Mouse (Mus musculus): ENCODE results near the gene Dio2. TPM values are rescaled to one million over a fixed set of nuclear protein-coding genes. Genes with fewer than 3 reads are reported as not detected.

The Dio2 gene
- total RNA-seq (2014; rRNA removed) = 0.09 TPM in 1 of 2 replicates, not detected in the other
- not detected in 2 replicates for polyA plus RNA-seq (2012; rRNA removed)

DNA sequence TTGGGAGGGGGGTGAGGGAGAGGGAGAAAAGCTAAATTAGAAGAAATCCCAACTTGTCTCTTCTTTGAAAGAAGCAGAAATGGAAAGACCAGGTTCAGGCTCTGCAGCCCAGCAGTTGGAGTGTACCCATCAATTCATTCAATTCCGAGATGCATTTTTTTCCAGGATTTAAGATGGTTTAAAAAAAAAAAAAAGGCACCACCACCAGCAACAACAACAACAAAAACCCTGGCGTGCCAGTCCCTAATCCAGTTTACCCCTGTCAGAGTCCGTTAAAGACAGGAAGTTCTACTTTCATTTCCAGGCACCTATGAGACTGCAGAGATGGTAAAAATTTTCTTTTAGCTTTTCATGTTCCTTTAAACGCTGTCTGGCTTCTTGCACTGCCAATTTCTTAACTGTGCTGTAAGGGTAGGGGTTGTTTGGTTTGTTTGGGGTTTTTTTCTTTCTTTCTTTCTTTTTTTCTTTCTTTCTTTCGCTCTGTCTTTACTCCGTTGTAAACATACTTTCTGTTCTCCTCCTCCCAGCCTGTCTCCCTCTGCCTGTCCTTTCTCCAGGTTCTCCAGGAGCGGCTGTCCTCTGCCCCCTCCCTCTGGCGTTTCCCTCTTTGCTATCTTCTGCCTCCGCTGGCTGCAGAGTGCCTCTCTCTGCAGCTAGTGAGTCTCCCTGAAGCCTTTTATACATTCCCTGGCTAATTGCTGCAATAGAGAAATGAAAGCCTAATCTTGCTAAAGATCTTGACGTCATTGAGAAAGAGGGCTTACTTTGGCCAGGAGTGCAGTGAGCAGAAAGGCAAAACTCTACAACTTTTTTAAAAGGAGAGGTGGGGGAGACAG, at the start of gene Dio2:
Gene Dio2 (minus strand): TSS at position 51 of the 836 bp plus-strand sequence.
- Histone ChIP-seq H3K27ac (replicated peaks; ENCODE audit: insufficient read depth, low read depth, low read length) (no peak within 1 kb of the TSS), H3K4me1 (ENCODE audit: control insufficient read depth, insufficient read depth, low read length) (no peaks in the 10 kb centered on the region), H3K27me3 (ENCODE audit: control insufficient read depth, insufficient read depth, low read length) (no peaks in the 10 kb centered on the region), H3K9ac (ENCODE audit: low read depth, low read length) (no peak within 1 kb of the TSS), H3K79me2 (ENCODE audit: control insufficient read depth, insufficient read depth, low read length) (no peaks in the 10 kb centered on the region), H3K36me3 (ENCODE audit: control insufficient read depth, insufficient read depth, low read length) (no peaks in the 10 kb centered on the region), H3K4me3 (ENCODE audit: insufficient read depth, low read depth, low read length) (no peak within 1 kb of the TSS)
- TF ChIP-seq POLR2A (IDR thresholded peaks at IDR 0.05; ENCODE audit: extremely low read depth, insufficient read depth, low read length) = no peak
- TF ChIP-seq CTCF (IDR thresholded peaks at IDR 0.05; ENCODE audit: low read depth, low read length) = no peak
- no peak for DNase-seq (ENCODE audit: extremely low read depth, low read depth, low spot score)
- WGBS = 27% methylated on average over 10 of the region's 10 CpGs

DNA sequence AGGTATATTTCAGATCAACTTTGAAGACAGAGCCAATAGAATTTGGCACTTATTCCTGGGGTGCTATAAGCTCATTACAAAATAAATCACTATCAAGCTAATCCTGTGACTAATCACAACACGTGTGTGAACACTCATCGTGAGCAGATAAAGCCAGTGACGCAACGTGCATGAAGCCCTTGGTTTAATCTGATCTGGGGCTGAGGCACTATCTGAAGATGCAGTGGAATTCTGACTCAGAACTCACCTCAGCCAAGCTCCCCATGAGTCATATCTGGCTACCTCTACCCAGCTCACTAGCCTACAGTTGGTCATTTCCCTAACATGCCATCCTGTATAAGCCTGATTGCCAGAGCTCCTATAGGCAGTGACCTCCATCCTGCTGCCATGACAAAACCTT, 43.2 kb upstream of the Dio2 start:
- no peaks in the 10 kb centered on the region for H3K36me3 ChIP-seq (ENCODE audit: control insufficient read depth, insufficient read depth, low read length)
- no peak for TF ChIP-seq CTCF (IDR thresholded peaks at IDR 0.05; ENCODE audit: low read depth, low read length)
- TF ChIP-seq POLR2A (IDR thresholded peaks at IDR 0.05; ENCODE audit: extremely low read depth, insufficient read depth, low read length) = no peak
- WGBS = 83% methylated on average over 4 of the region's 4 CpGs
- H3K4me3 ChIP-seq (ENCODE audit: insufficient read depth, low read depth, low read length) = no peak overlapping the region
- no peak overlapping the region for H3K9ac ChIP-seq (ENCODE audit: low read depth, low read length)
- H3K4me1 ChIP-seq (ENCODE audit: control insufficient read depth, insufficient read depth, low read length) = no peaks in the 10 kb centered on the region
- no peak overlapping the region for H3K27ac ChIP-seq (replicated peaks; ENCODE audit: insufficient read depth, low read depth, low read length)
- DNase-seq (ENCODE audit: extremely low read depth, low read depth, low spot score) = no peak
- no peaks in the 10 kb centered on the region for H3K79me2 ChIP-seq (ENCODE audit: control insufficient read depth, insufficient read depth, low read length)
- H3K27me3 ChIP-seq (ENCODE audit: control insufficient read depth, insufficient read depth, low read length) = no peaks in the 10 kb centered on the region

DNA sequence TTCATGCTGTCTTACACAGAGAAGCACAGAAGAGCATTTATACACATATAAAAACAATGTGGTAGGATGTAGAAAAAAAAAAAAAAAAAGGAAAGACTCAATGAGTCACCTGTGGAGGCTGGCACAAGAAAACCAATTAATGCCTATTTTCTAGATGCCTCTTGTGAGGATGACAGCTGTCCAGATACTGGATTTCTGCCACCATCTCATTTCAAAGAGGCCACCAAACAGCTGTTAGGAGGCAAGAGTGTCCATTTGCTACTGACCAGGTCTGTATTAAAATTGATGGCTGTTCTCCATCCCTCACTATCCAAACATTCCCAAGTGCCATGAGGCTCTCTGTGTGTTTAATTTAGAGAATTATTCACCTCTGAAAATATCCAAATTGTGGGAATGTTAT, 6.5 kb upstream of the Dio2 start:
- Histone ChIP-seq H3K9ac (ENCODE audit: low read depth, low read length) (no peak overlapping the region), H3K4me1 (ENCODE audit: control insufficient read depth, insufficient read depth, low read length) (no peaks in the 10 kb centered on the region), H3K79me2 (ENCODE audit: control insufficient read depth, insufficient read depth, low read length) (no peaks in the 10 kb centered on the region), H3K4me3 (ENCODE audit: insufficient read depth, low read depth, low read length) (no peak overlapping the region), H3K27ac (replicated peaks; ENCODE audit: insufficient read depth, low read depth, low read length) (no peak overlapping the region), H3K36me3 (ENCODE audit: control insufficient read depth, insufficient read depth, low read length) (no peaks in the 10 kb centered on the region), H3K27me3 (ENCODE audit: control insufficient read depth, insufficient read depth, low read length) (no peaks in the 10 kb centered on the region)
- DNase-seq (ENCODE audit: extremely low read depth, low read depth, low spot score) = no peak
- TF ChIP-seq CTCF (IDR thresholded peaks at IDR 0.05; ENCODE audit: low read depth, low read length) (no peak), POLR2A (IDR thresholded peaks at IDR 0.05; ENCODE audit: extremely low read depth, insufficient read depth, low read length) (no peak)

DNA sequence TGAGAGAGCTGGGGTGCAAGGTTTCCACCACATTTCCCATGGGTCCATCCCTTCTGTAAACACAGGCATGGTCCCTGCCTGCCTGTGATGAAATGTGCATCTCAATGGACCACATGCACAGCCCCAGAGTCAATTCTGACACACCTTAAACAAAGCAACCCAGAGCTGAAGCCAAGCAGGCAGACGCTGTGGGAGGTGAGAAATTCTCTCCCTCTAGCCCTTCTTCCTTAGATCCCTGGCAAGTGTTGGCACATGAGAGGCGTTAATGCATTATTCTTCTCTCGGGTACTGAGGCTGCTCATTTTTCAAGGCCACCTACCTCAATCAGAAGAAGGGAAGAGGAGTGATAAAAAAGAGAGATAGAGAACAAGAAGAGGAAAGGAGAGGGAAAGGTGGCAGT, 5.4 kb upstream of the Dio2 start:
- no peak for DNase-seq (ENCODE audit: extremely low read depth, low read depth, low spot score)
- Histone ChIP-seq H3K4me3 (ENCODE audit: insufficient read depth, low read depth, low read length) (no peak overlapping the region), H3K79me2 (ENCODE audit: control insufficient read depth, insufficient read depth, low read length) (no peaks in the 10 kb centered on the region), H3K27ac (replicated peaks; ENCODE audit: insufficient read depth, low read depth, low read length) (no peak overlapping the region), H3K27me3 (ENCODE audit: control insufficient read depth, insufficient read depth, low read length) (no peaks in the 10 kb centered on the region), H3K4me1 (ENCODE audit: control insufficient read depth, insufficient read depth, low read length) (no peaks in the 10 kb centered on the region), H3K9ac (ENCODE audit: low read depth, low read length) (no peak overlapping the region), H3K36me3 (ENCODE audit: control insufficient read depth, insufficient read depth, low read length) (no peaks in the 10 kb centered on the region)
- TF ChIP-seq POLR2A (IDR thresholded peaks at IDR 0.05; ENCODE audit: extremely low read depth, insufficient read depth, low read length) (no peak), CTCF (IDR thresholded peaks at IDR 0.05; ENCODE audit: low read depth, low read length) (no peak)
- 47% methylated on average over 3 of the region's 3 CpGs for whole genome bisulfite sequencing

DNA sequence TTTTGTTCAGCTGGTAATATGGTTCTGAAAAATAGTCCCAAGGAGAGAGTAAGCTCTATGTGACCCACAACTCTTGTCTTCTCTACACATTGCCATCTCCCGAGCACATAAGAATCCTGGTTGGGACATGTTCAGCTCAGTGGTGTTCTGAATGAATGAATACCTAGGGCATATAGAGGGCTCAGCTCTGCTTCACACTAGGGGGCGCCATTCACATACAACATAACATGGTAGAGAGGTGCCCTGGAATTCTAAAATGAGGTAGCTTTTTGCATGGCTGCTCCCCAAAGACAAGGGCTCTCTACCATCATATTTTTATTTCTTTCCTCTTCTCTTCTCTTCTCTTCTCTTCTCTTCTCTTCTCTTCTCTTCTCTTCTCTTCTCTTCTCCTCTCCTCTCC, 2.2 kb upstream of the Dio2 start:
- no peak overlapping the region for H3K4me3 ChIP-seq (ENCODE audit: insufficient read depth, low read depth, low read length)
- H3K4me1 ChIP-seq (ENCODE audit: control insufficient read depth, insufficient read depth, low read length) = no peaks in the 10 kb centered on the region
- 20% methylated on average over 2 of the region's 2 CpGs for WGBS
- peak; percentile 34 for DNase-seq (ENCODE audit: extremely low read depth, low read depth, low spot score)
- H3K27me3 ChIP-seq (ENCODE audit: control insufficient read depth, insufficient read depth, low read length) = no peaks in the 10 kb centered on the region
- TF ChIP-seq CTCF (IDR thresholded peaks at IDR 0.05; ENCODE audit: low read depth, low read length) (peak; percentile 39; the same call in 1 of the 2 replicates), POLR2A (IDR thresholded peaks at IDR 0.05; ENCODE audit: extremely low read depth, insufficient read depth, low read length) (no peak)
- no peaks in the 10 kb centered on the region for H3K79me2 ChIP-seq (ENCODE audit: control insufficient read depth, insufficient read depth, low read length)
- no peak overlapping the region for H3K27ac ChIP-seq (replicated peaks; ENCODE audit: insufficient read depth, low read depth, low read length)
- H3K36me3 ChIP-seq (ENCODE audit: control insufficient read depth, insufficient read depth, low read length) = no peaks in the 10 kb centered on the region
- H3K9ac ChIP-seq (ENCODE audit: low read depth, low read length) = no peak overlapping the region

DNA sequence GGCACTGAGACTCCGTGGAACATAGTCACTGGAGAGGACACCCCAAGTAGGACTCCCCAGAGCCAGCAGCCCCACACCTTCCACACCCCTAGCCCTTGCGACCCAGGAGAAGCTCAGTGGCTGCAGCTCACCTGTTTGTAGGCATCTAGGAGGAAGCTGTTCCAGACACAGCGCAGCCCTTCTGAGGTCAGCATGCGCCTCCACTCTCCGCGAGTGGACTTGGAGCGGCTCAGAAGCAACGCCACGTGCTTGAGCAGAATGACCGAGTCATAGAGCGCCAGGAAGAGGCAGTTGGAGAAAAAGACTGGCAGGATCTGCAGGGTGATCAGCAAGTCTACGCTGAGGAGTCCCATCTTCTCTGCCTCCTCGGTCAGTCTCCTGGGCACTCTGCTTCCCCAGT, 306 bp downstream of the Dio2 start:
- Histone ChIP-seq H3K4me3 (ENCODE audit: insufficient read depth, low read depth, low read length) (no peak overlapping the region), H3K4me1 (ENCODE audit: control insufficient read depth, insufficient read depth, low read length) (no peaks in the 10 kb centered on the region), H3K36me3 (ENCODE audit: control insufficient read depth, insufficient read depth, low read length) (no peaks in the 10 kb centered on the region), H3K79me2 (ENCODE audit: control insufficient read depth, insufficient read depth, low read length) (no peaks in the 10 kb centered on the region), H3K9ac (ENCODE audit: low read depth, low read length) (no peak overlapping the region), H3K27me3 (ENCODE audit: control insufficient read depth, insufficient read depth, low read length) (no peaks in the 10 kb centered on the region), H3K27ac (replicated peaks; ENCODE audit: insufficient read depth, low read depth, low read length) (no peak overlapping the region)
- no peak for DNase-seq (ENCODE audit: extremely low read depth, low read depth, low spot score)
- 69% methylated on average over 13 of the region's 13 CpGs for WGBS
- TF ChIP-seq CTCF (IDR thresholded peaks at IDR 0.05; ENCODE audit: low read depth, low read length) (no peak), POLR2A (IDR thresholded peaks at IDR 0.05; ENCODE audit: extremely low read depth, insufficient read depth, low read length) (no peak)
